ENCODE assay signal across 8 mouse cellular contexts in genomic region chr2:143062812-143063792, GRCm38 (mm10). TPM values are rescaled to one million over a fixed set of nuclear protein-coding genes. Genes with fewer than 3 reads are reported as not detected.
DNase-seq lines count a peak whose midpoint lies in the region; ATAC-seq and TF ChIP-seq lines count a peak whose summit lies in the region.

TSS of gene Snrpb2 (plus strand) at chr2:143063039.

- no peaks in the 10 kb centered on the region for H3K9me3 ChIP-seq in heart, embryonic 12.5 days (replicated peaks)
- H3K9me3 ChIP-seq in kidney, postnatal 0 days (replicated peaks; ENCODE audit: low read length): no peaks in the 10 kb centered on the region
- no peaks in the 10 kb centered on the region for H3K9me3 ChIP-seq in liver, embryonic 11.5 days (ENCODE audit: control insufficient read depth, low read length)
- H3K9me3 ChIP-seq in stomach, embryonic 14.5 days (ENCODE audit: control insufficient read depth, low read depth, low read length): no peaks in the 10 kb centered on the region

- TF ChIP-seq CTCF in kidney, postnatal 0 days (IDR thresholded peaks at IDR 0.05; ENCODE audit: low read depth): peak; percentile 45; the same call in 1 of the 2 replicates

- no peak within 1 kb of the TSS for H3K27ac ChIP-seq in heart, embryonic 12.5 days (ENCODE audit: poor library complexity, severe bottlenecking)
- H3K27ac ChIP-seq in kidney, postnatal 0 days: peak within 1 kb of the TSS; percentile 75
- H3K27ac ChIP-seq in liver, embryonic 11.5 days (ENCODE audit: low read depth, low read length): no peak within 1 kb of the TSS; the same call in 1 of the 2 replicates
- no peak within 1 kb of the TSS for H3K27ac ChIP-seq in stomach, embryonic 14.5 days (ENCODE audit: low read length)

- peaks cover 3% of the 10 kb centered on the region for H3K4me1 ChIP-seq in heart, embryonic 12.5 days (replicated peaks)
- no peaks in the 10 kb centered on the region for H3K4me1 ChIP-seq in kidney, postnatal 0 days (replicated peaks; ENCODE audit: insufficient read depth, low read length)
- H3K4me1 ChIP-seq in liver, embryonic 11.5 days (replicated peaks; ENCODE audit: control insufficient read depth, insufficient read depth, low read length): 0 out of 2 replicates have a peak, but pooled peaks cover 3% of the 10 kb centered on the region
- H3K4me1 ChIP-seq in stomach, embryonic 14.5 days (ENCODE audit: control insufficient read depth, insufficient read depth, low read length): peaks cover 4% of the 10 kb centered on the region; the same call in 1 of the 2 replicates

- H3K36me3 ChIP-seq in heart, embryonic 12.5 days: peaks cover 23% of the 10 kb centered on the region
- peaks cover 16% of the 10 kb centered on the region for H3K36me3 ChIP-seq in kidney, postnatal 0 days (ENCODE audit: insufficient read depth, low read length)
- H3K36me3 ChIP-seq in liver, embryonic 11.5 days (ENCODE audit: control insufficient read depth, insufficient read depth, low read length): peaks cover 13% of the 10 kb centered on the region; the same call in 1 of the 2 replicates
- H3K36me3 ChIP-seq in stomach, embryonic 14.5 days (ENCODE audit: control insufficient read depth, insufficient read depth, low read length): peaks cover 10% of the 10 kb centered on the region; the same call in 1 of the 2 replicates

- peak within 1 kb of the TSS; percentile 98 for H3K9ac ChIP-seq in heart, embryonic 12.5 days
- H3K9ac ChIP-seq in kidney, postnatal 0 days (ENCODE audit: low read depth, low read length): peak within 1 kb of the TSS; percentile 85
- H3K9ac ChIP-seq in liver, embryonic 11.5 days (ENCODE audit: low read depth, low read length): peak within 1 kb of the TSS; percentile 86
- peak within 1 kb of the TSS; percentile 73 for H3K9ac ChIP-seq in stomach, embryonic 14.5 days (replicated peaks; ENCODE audit: low read depth, low read length)

- peak within 1 kb of the TSS; percentile 100 for H3K4me3 ChIP-seq in heart, embryonic 12.5 days
- peak within 1 kb of the TSS; percentile 95 for H3K4me3 ChIP-seq in kidney, postnatal 0 days (replicated peaks; ENCODE audit: low read depth, low read length)
- H3K4me3 ChIP-seq in liver, embryonic 11.5 days (ENCODE audit: low read depth, low read length): peak within 1 kb of the TSS; percentile 91
- peak within 1 kb of the TSS; percentile 72 for H3K4me3 ChIP-seq in stomach, embryonic 14.5 days (ENCODE audit: low read depth, low read length)

- H3K4me2 ChIP-seq in heart, embryonic 12.5 days: peak within 1 kb of the TSS; percentile 84
- peak within 1 kb of the TSS; percentile 69 for H3K4me2 ChIP-seq in kidney, postnatal 0 days (ENCODE audit: low read length)
- H3K4me2 ChIP-seq in liver, embryonic 11.5 days: peak within 1 kb of the TSS; percentile 77
- peak within 1 kb of the TSS; percentile 66 for H3K4me2 ChIP-seq in stomach, embryonic 14.5 days (replicated peaks; ENCODE audit: low read depth, low read length)

- peak; percentile 80 to 83 for DNase-seq in B cell, adult 2 months
- peak; percentile 97 for DNase-seq in brain, adult 2 months (ENCODE audit: low read depth, low spot score)
- DNase-seq in kidney, postnatal 0 days (ENCODE audit: low spot score): peak; percentile 96
- peak; percentile 85 for DNase-seq in liver, embryonic 11.5 days (ENCODE audit: low spot score)
- peak; percentile 87 for DNase-seq in naive thymus-derived CD4-positive, alpha-beta T cell, adult 2 months (ENCODE audit: low read depth)

- under 1% methylated on average over 55 of the region's 55 CpGs for WGBS in heart, embryonic 12.5 days
- WGBS in kidney, postnatal 0 days: 1% methylated on average over 55 of the region's 55 CpGs
- WGBS in liver, embryonic 11.5 days: under 1% methylated on average over 55 of the region's 55 CpGs
- WGBS in stomach, embryonic 14.5 days: under 1% methylated on average over 55 of the region's 55 CpGs

- ATAC-seq in erythroblast, adult 5-6 weeks (replicated peaks; ENCODE audit: low FRiP score, poor library complexity, severe bottlenecking): peak; percentile 97
- ATAC-seq in heart, embryonic 12.5 days (ENCODE audit: insufficient number of reproducible peaks, low FRiP score): peak; percentile 92
- peak; percentile 87 for ATAC-seq in kidney, postnatal 0 days (replicated peaks; ENCODE audit: low FRiP score, low read depth)
- peak; percentile 93 for ATAC-seq in liver, embryonic 11.5 days (replicated peaks; ENCODE audit: low FRiP score)
- peak; percentile 93 for ATAC-seq in stomach, embryonic 14.5 days (ENCODE audit: insufficient number of reproducible peaks, insufficient read depth, low FRiP score, low read depth)

- no peaks in the 10 kb centered on the region for H3K27me3 ChIP-seq in heart, embryonic 12.5 days (replicated peaks)
- H3K27me3 ChIP-seq in kidney, postnatal 0 days (ENCODE audit: insufficient read depth, low read length): no peaks in the 10 kb centered on the region
- H3K27me3 ChIP-seq in liver, embryonic 11.5 days (replicated peaks; ENCODE audit: control insufficient read depth, insufficient read depth, low read length): no peaks in the 10 kb centered on the region
- H3K27me3 ChIP-seq in stomach, embryonic 14.5 days (ENCODE audit: control insufficient read depth, insufficient read depth, low read length): no peaks in the 10 kb centered on the region

RNA-seq across cellular contexts. Expression of gene Snrpb2, which starts in this region (rescaled TPM):
- 24.2 and 25.7 TPM in 2 replicates for total RNA-seq in erythroblast, adult 5-6 weeks (2015; ENCODE audit: low replicate concordance)
- 8.1 and 30.4 TPM in 2 replicates for total RNA-seq in erythroblast, adult 5-6 weeks (2017; ENCODE audit: low replicate concordance)
- polyA plus RNA-seq in heart, embryonic 12.5 days (2016; fragmentation: Nextera tagmentation; extraction: Ambion mirVana): 49.9 and 53.3 TPM in 2 replicates
- polyA plus RNA-seq in kidney, postnatal 0 days (2015; fragmentation: Nextera tagmentation; extraction: Ambion mirVana): 88.3 and 95.3 TPM in 2 replicates
- polyA plus RNA-seq in liver, embryonic 11.5 days (2014; fragmentation: Nextera tagmentation; extraction: Ambion mirVana): 93.0 and 108 TPM in 2 replicates
- 85.1 TPM in 2 replicates for polyA plus RNA-seq in stomach, embryonic 14.5 days (2014; fragmentation: Nextera tagmentation; extraction: Ambion mirVana)
